Mouse (Mus musculus): ENCODE data around the gene Tcp11.

The Tcp11 gene

GRCm38 (mm10) chr17:28084395-28084905, 4.0 kb upstream of the Tcp11 start:
- DNase-seq (ENCODE audit: low spot score), result no peak

DNA sequence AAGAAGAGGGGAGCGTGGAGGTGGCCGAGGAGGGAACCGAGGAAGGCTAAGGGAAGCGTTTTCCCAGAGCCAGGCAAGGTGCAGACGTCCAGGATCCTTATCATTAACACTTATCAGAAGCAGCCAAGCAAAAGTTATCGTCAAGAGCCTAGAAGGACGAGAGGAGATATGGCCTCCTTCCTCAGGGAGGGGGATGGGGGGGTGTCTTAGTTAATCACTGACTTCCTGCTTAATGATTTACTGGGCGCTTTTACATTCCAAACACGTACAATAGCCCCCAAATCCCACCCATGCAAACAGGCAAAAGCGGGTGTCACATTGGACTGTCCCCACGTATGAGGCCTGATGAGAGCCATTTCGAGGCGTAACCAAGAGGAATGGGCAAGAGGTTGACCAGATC, 2.4 kb upstream of the Tcp11 start:
- no peak for DNase-seq (ENCODE audit: low spot score)

DNA sequence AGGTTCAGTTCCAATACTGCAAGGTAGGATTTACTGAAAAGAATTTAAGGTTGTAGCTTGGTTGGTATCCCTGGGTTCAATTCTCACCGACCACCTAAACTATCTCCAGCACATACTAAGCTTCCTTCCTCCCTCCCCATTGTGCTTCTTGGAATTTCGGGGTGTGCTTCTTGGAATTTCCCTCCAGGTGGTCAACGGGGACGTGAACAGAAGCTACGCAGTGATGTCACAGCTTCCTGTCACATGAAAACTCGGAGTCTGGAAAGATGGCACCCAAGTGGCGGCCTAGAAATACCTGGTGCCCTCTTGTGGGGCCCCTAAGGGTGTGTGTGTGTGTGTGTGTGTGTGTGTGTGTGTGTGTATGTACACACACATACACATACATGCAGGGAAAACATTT, 1.4 kb upstream of the Tcp11 start:
- no peak for DNase-seq (ENCODE audit: low spot score)

- DNase-seq (ENCODE audit: low spot score), result peak; percentile 12
Measured at GRCm38 (mm10) chr17:28081385-28081784, 946 bp upstream of the Tcp11 start.

- no peak for DNase-seq (ENCODE audit: low spot score)
Measured at GRCm38 (mm10) chr17:28080817-28081165, 352 bp upstream of the Tcp11 start.

GRCm38 (mm10) chr17:28079618-28080017, 821 bp downstream of the Tcp11 start:
- DNase-seq (ENCODE audit: low spot score), result peak; percentile 60

- DNase-seq (ENCODE audit: low spot score), result no peak
Measured at GRCm38 (mm10) chr17:28078028-28078427, 2.4 kb downstream of the Tcp11 start.

DNA sequence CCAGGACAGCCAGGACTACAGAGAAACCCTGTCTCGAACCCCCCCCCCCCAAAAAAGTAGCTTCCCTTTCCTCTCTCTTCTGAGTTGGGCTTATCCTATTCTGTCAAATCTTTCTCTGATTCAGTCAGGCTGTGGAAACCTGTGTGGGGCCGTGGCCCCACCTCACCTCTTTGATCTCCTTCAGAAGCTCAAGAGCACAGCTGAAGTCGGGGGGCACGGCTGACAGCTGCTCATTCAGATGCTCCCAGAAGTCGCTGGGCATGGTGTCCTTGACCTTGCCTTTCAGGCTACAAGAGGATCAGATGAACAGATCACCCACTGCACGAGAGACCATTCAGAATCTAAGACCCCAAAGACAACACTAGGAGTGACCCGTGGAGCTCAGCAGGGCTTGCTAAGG, 6.0 kb downstream of the Tcp11 start:
- no peak for DNase-seq (ENCODE audit: low spot score)

DNA sequence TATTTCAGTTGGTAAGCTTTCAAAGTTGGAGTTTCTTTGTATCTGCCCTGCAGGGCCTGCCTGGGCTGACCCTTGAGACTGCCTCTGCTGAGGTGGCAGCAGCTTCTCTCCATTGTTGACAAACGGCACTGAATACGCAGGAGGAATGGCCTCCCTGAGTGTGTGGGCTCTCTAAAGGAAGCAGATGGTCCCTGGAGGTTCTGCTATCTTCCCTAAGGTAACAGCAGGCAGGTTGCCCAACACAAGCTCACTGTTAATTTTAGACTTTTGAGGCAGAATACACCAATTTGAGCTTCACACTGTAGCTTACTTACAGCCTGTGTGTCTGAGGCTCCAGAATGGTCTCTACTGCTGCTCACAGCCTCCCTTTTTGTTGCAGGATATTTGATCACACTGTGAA, 7.7 kb downstream of the Tcp11 start:
- no peak for DNase-seq (ENCODE audit: low spot score)

- DNase-seq (ENCODE audit: low spot score), result no peak
Measured at GRCm38 (mm10) chr17:28070256-28070655, 10.2 kb downstream of the Tcp11 start.

GRCm38 (mm10) chr17:28069446-28069845, 11.0 kb downstream of the Tcp11 start:
- no peak for DNase-seq (ENCODE audit: low spot score)

- no peak for DNase-seq (ENCODE audit: low spot score)
Measured at GRCm38 (mm10) chr17:28067303-28067702, 13.1 kb downstream of the Tcp11 start.

DNA sequence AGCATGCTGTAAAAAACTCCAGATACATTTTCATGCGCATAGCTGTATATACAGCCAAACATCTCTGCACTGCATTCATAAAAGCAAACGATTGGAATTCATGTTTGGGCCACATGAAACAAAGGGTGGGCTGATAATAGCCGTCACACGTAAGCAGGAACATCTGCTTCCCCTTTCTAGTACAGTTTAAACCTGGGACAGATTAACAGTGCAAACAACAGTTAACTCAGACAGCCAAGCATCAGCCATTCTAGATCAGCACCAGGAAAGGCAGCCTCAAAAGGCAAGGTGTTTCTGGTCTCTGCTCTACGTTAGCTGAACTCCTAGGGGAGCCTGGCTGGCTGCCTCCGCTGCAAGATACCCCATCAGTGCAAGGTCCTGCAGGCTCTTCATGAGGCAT, 17.3 kb downstream of the Tcp11 start:
- no peak for DNase-seq (ENCODE audit: low spot score)

DNA sequence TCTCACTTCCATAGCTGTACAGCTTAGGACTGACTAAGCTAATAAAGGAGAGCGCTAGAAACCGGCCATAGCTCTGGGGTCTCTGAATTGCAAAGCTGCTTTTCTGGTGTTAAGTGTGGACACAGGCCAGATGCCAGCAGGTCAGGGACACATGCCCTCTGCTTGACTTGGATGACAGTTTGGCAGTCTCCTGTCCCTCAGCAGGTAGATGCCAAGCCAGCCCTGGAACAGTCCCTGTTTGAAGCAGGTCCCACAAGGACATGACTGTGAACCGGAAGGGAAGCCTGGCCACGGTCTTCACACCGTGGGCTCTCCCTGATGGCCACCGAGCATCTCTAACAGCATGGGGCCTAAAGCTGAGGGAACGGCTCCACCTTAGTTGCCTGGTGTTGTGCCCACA, 17.7 kb downstream of the Tcp11 start:
- DNase-seq (ENCODE audit: low spot score), result no peak

GRCm38 (mm10) chr17:28061472-28061871, 19.0 kb downstream of the Tcp11 start:
- DNase-seq (ENCODE audit: low spot score), result no peak

DNA sequence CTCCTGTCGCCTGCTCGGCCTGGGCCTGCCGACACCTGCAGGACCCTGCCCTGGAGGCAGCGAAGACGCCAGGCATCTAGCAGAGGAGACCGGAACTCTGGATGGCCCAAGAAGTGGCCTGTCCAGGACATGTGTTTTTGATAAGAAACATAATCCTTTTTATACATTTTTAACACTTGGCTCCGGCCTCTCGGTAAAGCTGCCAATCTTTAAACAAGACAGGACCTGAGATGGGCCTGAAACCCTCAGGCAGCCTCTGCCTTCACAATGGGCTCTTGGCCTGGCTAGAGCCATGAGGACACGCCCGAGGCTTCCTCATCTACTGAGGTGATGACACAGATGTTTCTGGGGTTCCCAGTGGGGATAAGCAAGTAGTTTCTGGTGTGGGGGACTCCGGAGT, 19.8 kb downstream of the Tcp11 start:
- DNase-seq (ENCODE audit: low spot score), result no peak

GRCm38 (mm10) chr17:28058346-28058745, 22.1 kb downstream of the Tcp11 start:
- DNase-seq (ENCODE audit: low spot score), result no peak

GRCm38 (mm10) chr17:28052293-28052863, 28.1 kb downstream of the Tcp11 start:
- DNase-seq (ENCODE audit: low spot score), result no peak

GRCm38 (mm10) chr17:28050210-28050609, 30.2 kb downstream of the Tcp11 start:
- no peak for DNase-seq (ENCODE audit: low spot score)

DNA sequence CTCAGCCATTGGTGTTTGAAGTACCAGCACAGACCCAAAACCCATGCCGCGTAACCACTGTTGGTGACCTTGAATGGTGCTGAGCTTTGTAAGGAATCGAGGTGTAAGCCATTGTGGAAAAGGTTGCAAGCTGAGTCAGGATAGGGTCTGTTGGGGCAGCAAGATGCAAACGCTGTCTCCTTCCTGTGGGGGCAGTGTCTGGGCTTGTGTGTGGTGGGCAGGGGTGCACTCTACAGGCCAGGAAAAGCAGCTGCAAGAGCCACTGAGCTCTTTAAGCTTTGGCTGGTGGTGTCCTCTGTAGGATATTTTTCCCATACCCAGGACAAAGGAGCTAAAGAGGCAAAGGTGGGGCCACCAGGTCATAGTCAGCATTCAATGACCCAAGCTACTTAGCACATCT, 32.0 kb downstream of the Tcp11 start:
- no peak for DNase-seq (ENCODE audit: low spot score)

DNA sequence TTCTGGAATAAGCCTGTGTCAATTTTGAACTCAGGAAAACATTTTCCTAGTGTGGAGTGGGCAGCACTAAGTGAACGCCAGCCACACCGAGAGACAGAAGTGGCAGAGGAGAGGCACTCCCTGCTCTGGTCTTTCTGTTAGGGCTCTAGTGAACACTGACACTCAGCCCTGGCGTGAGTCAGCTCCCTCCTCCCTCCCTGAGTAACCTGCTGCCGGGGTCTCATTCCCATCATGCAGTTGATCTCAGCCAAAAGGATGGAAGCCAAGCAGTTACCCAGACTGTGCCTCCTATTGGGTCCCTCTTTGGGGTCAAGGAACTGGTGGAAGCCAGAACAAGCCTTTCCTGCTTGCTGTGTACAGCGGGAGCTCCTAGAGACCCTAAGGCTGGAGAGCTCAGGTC, 32.9 kb downstream of the Tcp11 start:
- no peak for DNase-seq (ENCODE audit: low spot score)

GRCm38 (mm10) chr17:28047017-28047416, 33.4 kb downstream of the Tcp11 start:
- DNase-seq (ENCODE audit: low spot score), result no peak

DNA sequence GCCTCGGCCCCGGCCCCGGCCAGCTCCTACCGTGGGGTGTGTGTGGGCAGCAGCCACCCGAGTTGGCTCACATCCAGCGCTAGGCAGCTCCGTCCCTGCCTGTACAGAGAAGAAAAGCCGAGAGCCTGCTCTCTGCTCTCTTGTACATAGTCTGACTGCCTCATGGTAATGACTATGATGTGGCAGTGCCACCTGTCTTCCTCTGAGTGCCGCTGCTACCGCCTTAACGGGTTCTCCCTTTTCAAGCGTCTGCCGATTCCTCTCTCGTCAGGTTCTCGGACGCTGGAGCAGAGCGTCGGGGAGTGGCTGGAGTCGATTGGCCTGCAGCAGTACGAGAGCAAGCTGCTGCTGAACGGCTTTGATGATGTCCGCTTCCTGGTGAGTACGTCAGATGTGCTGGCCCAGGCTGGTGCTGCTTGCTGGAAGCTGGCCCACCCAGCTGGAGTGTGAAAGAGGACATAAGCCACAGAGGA, 38.1 kb downstream of the Tcp11 start:
- DNase-seq (ENCODE audit: low spot score), result no peak

- no peak for DNase-seq (ENCODE audit: low spot score)
Measured at GRCm38 (mm10) chr17:28041298-28041697, 39.1 kb downstream of the Tcp11 start.

DNA sequence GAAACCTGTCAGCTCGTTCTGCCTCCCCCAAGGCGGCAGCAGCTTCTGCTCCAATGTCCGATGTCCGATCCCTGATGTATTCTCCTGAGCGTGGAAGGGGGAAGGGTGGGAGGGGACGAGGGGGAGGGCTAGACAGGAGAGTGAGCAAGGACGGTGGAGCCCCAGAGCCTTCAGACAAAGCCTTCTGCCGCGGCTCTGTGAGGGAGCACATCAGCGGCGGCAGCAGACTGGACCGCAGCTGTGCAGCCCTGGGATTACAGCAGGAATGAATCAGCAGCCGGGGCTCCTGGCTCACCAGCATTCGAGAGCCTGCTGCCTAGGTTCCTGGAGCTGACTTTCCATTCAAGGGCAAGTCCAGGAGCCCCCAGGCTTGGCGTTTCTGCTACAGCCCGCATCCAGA, 39.8 kb downstream of the Tcp11 start:
- no peak for DNase-seq (ENCODE audit: low spot score)
